Mouse (Mus musculus): Measurements from ENCODE around the gene Tnks2. TPM values are rescaled to one million over a fixed set of nuclear protein-coding genes. Genes with fewer than 3 reads are reported as not detected.
A peak's percentile ranks its signal among the peaks of the same experiment; 100 is the strongest.

The Tnks2 gene
- total RNA-seq, 2 experiments from 2014 or later = 27.2 to 29.4 TPM

DNA sequence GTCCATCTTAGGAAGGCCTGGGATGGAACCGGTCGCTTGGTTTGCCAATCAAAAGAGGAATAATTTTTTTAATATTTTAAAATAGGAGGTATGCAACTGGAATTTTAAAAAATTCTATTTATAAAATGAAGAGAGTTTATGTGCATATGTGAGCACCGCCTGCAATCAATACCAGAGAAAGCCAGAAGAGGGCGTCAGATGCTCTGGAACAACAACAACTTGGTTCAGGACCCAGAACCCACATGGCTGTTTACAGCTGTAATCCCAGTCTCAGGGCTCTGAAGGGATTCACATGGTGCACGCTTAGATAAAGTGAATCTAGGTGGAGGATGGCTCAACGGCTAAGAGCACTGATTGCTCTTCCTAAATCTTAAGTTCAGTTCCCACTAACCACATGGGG is 49.1 kb downstream of the Tnks2 start:
- ATAC-seq (replicated peaks; ENCODE audit: low FRiP score, poor library complexity, severe bottlenecking) = no peak

DNA sequence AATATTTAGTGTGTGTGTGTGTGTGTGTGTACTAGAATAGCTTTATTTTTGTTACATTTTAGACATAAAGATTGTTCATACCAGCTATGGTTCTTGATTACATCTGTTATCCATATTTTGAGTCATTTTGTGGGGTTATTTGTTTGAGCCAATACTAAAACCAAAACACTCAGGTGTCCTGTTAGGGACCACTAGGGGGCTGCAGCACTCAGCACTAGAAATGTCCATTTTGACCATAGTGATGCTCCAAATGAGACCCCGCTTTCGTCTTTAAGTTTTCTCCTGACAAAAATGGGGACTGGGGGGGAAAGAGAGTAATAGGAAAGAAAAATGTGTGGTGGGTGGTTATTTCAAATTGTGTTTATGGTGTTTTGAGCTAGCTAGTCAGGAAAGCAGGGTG is 52.3 kb downstream of the Tnks2 start:
- no peak for ATAC-seq (replicated peaks; ENCODE audit: low FRiP score, poor library complexity, severe bottlenecking)

DNA sequence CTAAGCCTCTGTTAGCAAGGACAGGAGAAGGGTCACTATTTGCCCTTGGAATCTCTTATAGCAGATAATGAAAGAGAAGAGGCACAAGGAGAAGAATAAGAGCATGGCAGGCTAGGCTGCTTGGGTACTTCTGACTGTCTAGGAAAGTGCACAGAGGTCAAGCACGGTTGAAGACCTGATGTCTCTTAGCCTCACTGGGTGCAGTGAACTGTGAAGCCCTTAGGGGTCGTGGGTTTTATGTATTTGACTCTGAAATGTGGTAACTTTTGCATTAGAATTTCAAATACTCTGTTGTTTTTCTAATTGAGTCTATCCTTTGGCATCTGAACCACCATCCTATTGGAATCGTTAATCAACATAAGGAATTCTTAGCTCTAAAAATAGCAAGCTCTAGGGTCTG is 53.7 kb downstream of the Tnks2 start:
- ATAC-seq (replicated peaks; ENCODE audit: low FRiP score, poor library complexity, severe bottlenecking) = no peak

DNA sequence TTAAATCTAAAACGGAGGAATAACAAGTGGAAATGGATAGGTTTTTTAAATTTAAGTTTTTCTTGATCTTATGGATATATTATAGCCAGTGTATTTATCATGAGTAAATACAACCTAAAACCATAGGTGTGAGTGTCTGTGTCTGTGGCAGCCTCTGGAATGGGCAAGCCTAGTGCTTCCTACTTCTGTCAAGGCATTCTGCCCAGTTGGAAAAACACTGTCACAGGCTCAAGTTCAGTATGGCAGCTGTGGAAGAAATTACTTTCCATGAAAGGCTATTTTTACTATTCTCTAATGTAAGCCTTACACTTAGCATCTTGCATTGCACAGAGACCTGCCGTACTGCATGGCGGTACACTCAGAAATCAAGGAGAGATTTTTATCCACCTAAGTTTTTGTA is 57.7 kb downstream of the Tnks2 start:
- ATAC-seq (replicated peaks; ENCODE audit: low FRiP score, poor library complexity, severe bottlenecking) = no peak

DNA sequence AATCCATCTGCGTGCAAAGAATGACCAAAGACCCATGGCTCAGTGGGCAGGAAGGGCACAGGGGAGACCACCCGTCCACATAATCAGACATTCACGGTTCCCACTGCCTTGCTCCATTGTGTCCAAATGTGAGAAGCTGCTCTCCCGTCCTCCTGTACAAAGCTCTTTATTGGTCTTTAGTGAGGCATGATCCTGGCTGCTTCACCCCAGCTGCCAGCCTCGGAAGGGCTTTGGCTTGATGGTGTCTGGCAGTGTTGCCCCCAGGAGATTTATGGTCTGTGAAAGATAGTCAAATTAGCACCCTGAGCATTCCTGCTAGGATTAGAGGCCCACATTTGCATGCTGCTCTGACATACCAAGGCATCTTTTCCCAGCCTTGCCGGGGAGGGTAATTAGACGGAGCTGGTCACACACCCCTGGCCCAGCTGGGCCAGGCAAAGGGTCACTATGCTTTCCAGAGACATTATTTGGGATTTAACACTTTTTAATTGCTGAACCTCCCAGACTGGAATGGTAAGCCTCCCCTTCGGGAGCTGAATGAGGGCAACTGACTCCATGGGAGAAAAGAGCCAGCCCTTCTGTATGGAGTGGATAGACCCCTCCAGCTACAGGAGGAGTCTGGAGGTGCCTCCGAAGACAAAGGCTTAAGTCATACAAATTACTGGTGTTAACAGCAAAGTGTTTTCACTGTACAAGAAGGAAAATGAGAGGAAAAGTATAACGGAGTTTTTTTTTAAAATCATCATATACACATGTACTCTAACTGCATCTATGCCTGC is 62.9 kb downstream of the Tnks2 start:
- ATAC-seq (replicated peaks; ENCODE audit: low FRiP score, poor library complexity, severe bottlenecking) = no peak

DNA sequence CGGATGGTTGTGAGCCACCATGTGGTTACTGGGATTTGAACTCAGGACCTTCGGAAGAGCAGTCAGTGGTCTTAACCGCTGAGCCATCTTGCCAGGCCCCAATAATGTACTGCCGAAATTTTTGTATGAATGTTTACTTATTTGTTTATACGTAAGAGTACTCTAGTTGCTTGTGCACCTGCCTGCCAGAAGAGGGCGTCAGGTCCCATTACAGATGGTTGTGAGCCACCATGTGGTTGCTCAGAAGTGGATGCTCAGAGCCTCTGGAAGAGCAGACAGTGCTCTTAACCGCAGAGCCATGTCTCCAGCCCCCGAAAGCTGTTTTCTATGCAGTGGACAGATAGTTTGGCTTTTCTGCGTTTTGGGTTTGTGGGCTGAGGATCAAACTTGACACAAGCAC is 63.7 kb downstream of the Tnks2 start:
- no peak for ATAC-seq (replicated peaks; ENCODE audit: low FRiP score, poor library complexity, severe bottlenecking)

DNA sequence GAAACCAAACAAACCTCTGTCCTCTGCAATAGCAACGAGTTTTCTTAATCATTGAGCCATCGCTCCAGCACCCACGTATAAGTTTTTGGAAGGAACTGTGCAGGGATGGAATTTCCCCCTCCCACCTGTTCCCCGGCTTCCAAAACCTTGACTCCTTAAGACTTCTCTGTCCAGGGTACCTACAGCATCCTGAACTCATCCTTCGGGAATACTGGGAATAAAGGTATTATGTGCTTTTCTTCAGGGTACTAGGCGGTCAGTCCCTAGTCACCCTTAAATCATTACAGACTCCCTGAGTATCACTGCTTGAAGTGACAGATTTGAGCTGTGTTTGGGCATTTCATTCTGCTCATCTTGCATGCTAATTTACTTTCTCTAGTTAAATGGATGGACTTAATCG is 69.3 kb downstream of the Tnks2 start:
- ATAC-seq (replicated peaks; ENCODE audit: low FRiP score, poor library complexity, severe bottlenecking) = no peak

DNA sequence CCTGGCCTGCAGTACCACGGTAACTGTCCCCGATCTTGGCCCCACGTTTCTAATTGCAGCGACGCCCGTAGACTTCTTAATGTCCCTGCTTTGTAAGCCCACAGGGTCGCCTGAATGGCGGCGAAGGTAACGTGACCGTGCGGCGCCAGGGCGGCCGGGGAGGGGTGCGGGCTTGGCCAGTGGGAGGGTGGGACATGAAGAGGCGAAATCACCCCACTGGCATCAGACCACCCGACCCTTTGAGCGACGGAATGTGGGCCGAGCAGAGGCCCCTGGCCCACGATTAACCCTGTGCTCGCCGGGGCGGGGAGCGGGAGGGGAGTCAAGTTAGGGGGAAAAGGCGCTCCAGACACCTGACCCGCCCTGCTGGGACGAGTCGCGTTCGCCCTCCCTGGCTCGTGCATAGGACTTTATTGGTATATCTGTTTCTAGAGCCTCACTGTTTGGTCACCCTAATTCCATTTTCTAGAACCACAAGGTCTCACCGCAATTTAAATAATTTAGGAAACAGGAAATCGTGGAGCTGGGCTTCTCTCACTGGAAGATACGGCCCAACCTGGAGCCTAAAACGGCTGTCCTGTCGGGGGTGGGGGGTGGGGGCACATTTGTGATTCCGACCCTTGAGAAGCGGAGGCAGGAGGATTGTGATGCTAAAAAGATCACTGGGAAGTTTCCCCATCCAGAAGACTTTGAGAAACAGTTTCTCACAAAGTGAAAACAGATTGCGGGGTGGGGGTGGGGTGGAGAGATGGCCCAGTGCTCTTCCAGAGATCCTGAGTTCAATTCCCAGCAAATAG is 70.4 kb downstream of the Tnks2 start:
- no peak for ATAC-seq (replicated peaks; ENCODE audit: low FRiP score, poor library complexity, severe bottlenecking)

DNA sequence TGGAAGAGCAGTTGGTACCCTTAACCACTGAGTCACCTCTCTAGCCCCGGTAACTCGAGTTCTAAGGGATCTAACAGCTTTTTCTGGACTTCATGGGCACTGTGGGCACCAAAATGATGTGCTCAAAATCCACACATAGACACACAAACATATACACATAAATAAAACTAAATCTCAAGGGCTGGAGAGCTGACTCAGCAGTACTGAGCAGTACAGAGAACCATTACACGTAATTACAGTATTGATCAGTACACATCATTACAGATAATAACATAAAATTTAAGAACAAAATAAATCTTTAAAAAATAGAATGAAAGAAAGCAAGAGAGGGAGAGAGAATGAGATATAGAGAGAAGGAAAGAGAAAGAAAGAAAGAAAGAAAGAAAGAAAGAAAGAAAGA is 75.1 kb downstream of the Tnks2 start:
- no peak for ATAC-seq (replicated peaks; ENCODE audit: low FRiP score, poor library complexity, severe bottlenecking)

DNA sequence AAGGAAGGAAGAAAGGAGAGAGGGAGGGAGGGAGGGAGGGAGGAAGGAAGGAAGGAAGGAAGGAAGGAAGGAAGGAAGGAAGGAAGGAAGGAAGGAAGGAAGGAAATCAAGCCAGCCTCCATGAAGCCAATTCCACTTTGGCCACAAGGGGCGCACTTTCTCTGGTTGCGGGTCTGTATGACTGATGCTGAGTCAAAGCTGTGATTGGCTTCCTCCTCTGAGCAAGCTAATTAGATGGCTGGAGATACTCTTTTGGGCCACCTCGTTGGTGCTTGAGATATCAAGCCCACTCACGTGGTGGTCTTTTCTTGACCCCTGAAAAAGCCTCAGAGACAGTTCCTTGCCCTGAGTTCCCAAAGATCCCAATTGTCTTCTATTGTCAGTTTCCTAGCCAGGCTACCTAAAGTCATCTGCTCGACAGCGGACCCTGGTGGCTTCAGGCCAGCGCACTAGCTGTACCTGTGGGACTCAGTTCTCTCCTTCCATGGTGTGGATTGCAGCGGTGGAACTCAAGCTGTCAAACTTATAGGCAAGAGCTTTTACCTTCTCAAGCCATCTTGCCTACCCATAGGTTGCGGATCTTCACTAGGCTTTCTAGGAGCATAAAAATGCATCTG is 75.8 kb downstream of the Tnks2 start:
- ATAC-seq (replicated peaks; ENCODE audit: low FRiP score, poor library complexity, severe bottlenecking) = peak; percentile 91

DNA sequence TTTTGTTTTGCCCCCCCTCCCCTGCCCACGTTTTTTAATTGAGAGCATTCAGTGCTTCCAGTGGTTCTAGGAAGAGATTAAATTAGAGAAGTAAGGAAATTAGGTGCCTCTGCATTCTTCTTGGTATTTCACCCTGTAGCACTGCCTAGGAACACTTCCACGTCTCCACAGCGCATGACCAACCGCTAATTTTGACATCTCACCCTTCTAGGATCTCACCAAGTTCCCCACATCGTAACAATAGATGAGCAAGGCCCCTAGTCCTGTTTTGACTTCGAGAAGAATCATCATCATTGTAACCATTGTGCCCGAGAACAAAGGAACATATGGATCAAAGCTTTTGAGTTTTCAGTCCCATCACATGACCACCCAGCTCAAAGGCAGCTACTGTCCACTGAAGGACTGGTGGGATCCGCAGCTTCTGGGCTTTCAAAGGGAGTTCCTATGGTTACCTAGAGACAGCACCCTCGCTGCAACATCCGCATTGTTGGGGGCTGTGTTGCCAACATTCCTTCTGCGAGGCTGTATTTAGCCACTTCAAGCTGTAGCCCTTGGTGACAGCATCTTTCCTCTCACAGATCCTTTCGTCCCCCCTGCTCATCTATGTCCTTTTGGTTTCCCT is 76.5 kb downstream of the Tnks2 start:
- ATAC-seq (replicated peaks; ENCODE audit: low FRiP score, poor library complexity, severe bottlenecking) = no peak

DNA sequence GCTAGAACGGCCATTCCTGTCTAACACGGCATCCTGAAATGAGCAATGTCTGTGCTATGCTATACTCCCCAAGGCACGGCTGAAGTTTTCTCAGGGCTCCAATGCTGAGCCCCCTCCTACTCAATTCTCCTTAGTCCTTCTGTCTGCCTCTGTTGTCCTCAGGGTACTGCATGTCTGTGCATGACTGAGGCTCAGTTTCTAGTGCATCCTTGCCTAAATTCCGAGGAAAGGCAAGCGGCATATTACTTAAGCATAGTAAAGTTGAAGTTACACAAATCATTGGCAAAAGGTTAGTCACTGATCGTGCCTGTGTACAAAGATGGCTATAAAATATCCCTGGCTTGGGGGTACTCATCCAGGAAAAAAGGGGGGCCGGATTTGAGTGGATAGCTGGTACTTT is 79.0 kb downstream of the Tnks2 start:
- no peak for ATAC-seq (replicated peaks; ENCODE audit: low FRiP score, poor library complexity, severe bottlenecking)

DNA sequence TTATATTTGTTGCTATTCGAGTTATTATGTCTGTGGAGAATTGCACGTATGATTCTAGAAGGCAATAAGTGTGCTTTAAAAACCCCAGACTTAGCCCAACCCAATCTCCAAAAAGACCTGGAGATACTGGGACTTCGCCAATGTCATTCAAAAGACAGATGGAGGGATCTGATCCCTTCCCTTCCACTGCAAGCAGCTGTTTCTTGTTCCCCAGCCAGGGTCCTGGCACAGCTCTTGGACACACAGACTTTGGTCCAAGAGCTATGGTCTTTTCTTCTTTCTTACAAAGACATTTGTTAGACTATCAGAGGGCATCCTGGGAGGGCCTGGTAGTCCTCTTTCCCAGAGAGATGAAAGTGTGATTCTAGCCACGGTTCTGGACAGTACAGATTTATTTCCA is 82.2 kb downstream of the Tnks2 start:
- no peak for ATAC-seq (replicated peaks; ENCODE audit: low FRiP score, poor library complexity, severe bottlenecking)

DNA sequence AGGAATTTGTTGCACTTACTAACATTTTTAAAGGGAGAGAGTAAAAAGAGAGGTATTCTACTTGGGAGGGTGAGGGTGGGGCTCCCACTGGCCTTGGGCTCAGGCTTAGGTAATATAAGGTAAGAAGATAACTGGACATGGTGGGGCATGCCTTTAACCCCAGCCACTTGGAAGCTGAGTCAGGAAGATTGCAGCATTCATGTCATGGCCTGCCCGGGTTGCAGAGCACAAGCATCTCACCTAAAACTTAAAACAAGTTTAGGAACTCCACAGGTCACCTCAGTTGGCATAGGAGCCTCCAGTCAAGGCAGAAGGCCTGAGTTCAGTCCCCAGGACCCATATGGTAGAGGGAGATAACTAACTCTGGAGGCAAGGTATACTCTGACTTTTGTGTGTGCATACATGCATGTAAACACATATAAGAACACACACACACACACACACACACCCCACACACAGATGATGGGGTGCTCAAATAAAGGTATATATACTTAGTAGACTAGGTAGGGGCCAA is 82.9 kb downstream of the Tnks2 start:
- peak; percentile 61 for ATAC-seq (replicated peaks; ENCODE audit: low FRiP score, poor library complexity, severe bottlenecking)

DNA sequence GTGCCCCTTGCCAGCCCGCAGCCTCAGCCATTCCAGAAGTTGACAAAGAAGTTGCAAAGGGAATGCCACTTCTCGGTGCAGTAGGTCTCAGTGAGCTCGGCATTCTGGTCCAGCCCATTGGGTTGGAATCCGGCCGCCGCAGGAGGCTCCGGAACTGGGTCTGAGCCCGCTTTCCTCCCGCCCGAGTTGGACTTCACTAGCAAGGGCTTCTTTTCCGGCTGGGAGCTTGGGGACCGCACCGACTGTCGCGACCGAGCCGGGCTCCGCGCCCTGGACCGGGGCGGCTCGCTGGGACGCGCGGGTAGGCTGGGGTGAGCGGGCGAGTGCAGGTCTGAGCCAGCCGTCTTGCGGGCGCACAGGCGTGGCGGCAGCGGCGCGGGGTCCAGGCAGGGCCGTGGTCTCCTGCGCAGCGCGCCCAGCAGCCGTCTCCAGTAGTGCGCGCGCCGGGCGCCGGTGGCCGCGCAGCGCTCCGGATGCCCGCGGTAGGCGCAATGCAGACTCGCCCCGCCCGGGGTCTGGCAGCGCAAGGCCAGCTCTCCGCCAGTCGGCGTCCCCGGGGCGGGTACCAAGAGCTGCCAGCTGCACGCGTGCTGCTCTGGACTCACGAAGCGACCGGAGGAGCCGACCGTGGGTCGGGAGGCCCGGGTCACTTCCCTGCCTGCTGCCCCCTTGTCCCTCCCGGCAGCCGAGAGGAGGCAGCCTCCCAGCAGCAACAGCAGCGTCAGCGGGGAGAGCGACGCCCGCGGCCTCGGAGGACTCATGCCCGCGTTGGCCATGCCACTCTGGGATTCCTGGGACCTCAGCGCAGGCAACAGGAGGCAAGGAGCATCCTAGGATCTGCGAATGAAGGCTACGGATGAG is 84.6 kb downstream of the Tnks2 start:
- peak; percentile 66 for ATAC-seq (replicated peaks; ENCODE audit: low FRiP score, poor library complexity, severe bottlenecking)

DNA sequence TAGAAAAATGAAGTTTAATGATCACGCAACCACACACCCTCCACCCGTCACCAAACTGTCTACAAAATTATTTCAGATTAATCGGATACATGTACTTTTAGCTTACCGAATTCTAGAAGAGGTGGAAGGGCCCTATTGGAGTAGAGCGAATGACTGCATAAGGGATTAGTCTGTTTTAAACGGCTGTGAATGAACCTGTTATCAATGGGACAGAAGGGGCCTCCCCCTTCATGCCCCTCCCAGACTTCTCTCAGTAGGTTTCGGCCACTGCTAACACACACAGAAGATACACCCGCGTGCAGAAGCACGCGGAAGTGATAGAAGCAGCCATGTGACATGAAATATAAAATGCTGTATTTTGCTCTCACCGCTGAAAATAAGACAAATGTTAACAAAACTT is 85.4 kb downstream of the Tnks2 start, which contains the start of gene Fgfbp3:
TSS of gene Fgfbp3 (minus strand) at position 150 of the 400 bp plus-strand sequence.
- ATAC-seq (replicated peaks; ENCODE audit: low FRiP score, poor library complexity, severe bottlenecking) = 0 out of 2 replicates have a peak, but pooled peaks have one; percentile 7

DNA sequence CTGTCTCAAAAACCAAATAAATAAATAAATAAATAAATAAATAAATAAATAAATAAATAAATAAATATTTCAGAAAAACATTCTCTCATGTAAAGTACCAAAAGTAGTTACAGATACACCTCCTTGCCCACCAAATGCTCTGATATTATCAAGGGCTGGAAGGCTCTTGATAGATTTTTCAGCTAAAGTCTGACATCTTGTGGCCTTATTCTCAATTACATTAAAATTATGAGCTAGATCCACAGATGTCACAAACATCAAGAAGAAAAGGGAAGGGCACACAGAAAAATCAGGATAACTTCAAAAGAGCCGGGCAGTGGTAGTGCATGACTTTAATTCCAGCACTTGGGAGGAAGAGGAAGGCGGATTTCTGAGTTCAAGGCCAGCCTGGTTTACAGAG is 88.0 kb downstream of the Tnks2 start:
- no peak for ATAC-seq (replicated peaks; ENCODE audit: low FRiP score, poor library complexity, severe bottlenecking)

DNA sequence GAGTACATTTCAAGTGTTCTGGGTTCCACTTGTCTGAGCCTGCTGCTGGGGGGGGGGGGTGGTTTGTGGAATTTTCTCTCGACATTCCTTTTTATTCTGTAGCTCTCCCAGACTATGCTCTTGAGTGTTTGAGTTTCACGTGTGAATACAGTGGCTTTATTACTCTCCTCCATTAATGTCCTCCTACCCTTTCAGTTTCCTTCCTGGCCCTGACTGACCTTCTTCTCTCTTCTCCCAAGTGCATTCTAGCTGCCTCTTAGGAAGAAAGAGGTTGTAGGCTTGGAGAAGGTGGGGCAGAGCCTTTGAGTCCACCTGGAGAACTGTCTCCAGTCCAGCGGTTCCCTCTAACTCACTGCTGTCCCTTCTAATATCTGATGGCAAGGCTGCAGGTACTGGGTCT is 88.9 kb downstream of the Tnks2 start:
- no peak for ATAC-seq (replicated peaks; ENCODE audit: low FRiP score, poor library complexity, severe bottlenecking)

All from erythroid progenitor cell, adult 5-6 weeks (primary cell).